Mouse (Mus musculus) heart, postnatal 0 days (tissue): Measurements from ENCODE around the gene Srgap1.

ENCODE experiments used
- CTCF ChIP-seq: IDR thresholded peaks from 2 replicates; pipeline ENCODE4 v1.5.1; 2016; ENCODE audit warnings: antibody characterized with exemption, control low read depth, low read depth
- EP300 ChIP-seq: IDR thresholded peaks from 2 replicates; pipeline ENCODE4 v1.6.1; 2016; ENCODE audit warnings: antibody characterized with exemption, low read depth

- TF ChIP-seq CTCF (no peak), EP300 (no peak)
Observed at GRCm38 (mm10) chr10:121822674-121823073, 224.4 kb downstream of the Srgap1 start.
